Mouse (Mus musculus): ENCODE data around the gene C1qtnf1.
"Not testable (repeated sequence)": the region's sequence is repeated elsewhere in the genome, so short reads cannot be mapped to it uniquely, and the experiment has no call there.

Gene C1qtnf1

DNA sequence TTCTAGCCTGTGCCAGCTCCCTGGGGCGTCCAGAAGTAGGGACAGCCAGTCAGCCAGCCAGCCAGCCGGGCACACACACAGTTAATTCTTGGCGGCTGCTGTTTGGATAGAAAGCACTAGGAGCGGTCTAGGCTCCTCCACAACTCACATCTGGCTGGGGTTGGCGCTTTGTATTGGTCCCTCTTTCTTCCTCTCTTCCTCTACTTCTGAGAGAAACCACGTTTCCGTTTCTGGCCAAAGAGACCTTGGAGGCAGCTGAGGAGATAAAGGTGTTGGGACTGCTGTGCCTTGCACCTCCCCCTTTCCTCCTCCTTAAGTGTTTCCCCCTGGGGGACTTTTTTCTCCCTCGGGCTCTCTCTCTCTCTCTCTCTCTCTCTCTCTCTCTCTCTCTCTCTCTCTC is at the start of gene C1qtnf1:
Gene C1qtnf1 (plus strand): TSS at position 218 of the 400 bp plus-strand sequence.
- CTCF ChIA-PET = interaction anchor here in 2 of 4 experiments (0.6 to 2.1 kb wide), 5 partner anchors 15 to 311 kb away, joined by 3 to 8 read pairs (median 4); no protein-coding TSS in a partner anchor
- POLR2A ChIA-PET = interaction anchor here in 3 of 4 experiments (0.6 to 2.1 kb wide), 3 partner anchors 9 to 292 kb away, joined by 3 to 13 read pairs (median 3); partner anchors contain the start of gene Cant1 (in 1 of the 3)

DNA sequence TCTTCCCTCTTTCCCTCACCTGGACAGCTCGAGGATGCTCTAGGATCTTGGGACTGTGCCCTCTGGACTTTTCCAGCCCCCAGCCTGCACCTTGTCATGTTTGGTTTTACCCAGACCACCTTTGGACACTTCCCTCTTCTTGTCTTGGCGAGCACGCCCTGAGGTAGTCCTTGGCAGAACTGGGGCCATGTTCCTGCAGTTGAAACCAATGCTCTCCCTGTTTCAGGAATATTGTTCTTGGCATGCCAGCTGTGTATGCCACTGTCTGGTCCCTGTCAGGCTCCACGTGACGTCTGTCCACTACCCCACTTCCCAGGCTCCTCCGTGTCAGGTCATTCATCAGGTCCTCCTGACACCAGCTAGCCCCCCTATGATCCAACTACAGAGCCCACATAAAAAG is 49.3 kb upstream of the C1qtnf1 start:
- ChIA-PET POLR2A (no interaction called here), CTCF (interaction anchor here in 3 of 4 experiments (0.6 to 2.4 kb wide), 5 partner anchors 45 to 585 kb away, joined by 3 to 10 read pairs (median 5); no protein-coding TSS in a partner anchor)

DNA sequence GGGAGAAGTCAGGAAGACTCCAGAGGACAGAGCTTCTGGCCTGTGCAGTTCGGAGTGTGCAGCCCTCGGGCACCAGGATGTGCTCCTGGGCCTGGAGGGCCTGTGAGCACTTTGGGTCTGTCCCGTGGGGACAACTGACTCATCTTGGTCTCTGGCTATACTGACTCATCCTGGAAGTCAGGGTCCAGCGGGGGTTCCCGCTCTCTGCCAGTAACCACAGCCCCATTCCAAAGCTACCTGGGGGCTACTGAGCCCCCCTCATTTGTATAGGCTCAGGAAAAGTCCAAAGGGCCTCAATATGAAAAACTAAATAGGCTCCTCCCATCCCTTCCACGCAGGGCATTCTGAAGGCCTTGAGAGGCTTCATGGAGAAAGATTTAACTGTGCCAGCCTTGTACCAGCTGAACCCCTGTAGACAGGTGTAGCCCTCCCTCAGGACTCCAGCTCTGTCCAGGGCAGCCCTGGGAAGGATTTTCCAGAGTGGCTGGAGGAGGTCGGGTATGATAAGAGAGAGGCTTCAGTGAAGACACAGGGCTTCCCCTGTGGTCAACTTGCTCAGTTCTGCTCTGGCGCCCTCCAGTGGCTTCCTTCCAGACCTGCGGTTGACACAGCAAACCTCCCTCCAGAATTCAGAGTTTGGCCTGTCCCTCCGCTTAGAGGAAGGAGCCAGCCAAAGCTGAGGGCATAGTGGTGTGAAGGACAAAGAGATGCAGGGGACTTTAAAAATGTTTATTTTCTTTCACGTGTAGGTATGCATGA is 48.6 kb upstream of the C1qtnf1 start:
- POLR2A ChIA-PET = interaction anchor here in 1 of 4 experiments (0.7 kb wide), 1 partner anchor 47 kb away, joined by 3 read pairs; no protein-coding TSS in a partner anchor
- CTCF ChIA-PET = interaction anchor here (0.6 to 2.4 kb wide), 24 partner anchors 8 to 383 kb away, joined by 3 to 10 read pairs (median 3); partner anchors contain the start of gene Usp36 (in 1 of the 4)

DNA sequence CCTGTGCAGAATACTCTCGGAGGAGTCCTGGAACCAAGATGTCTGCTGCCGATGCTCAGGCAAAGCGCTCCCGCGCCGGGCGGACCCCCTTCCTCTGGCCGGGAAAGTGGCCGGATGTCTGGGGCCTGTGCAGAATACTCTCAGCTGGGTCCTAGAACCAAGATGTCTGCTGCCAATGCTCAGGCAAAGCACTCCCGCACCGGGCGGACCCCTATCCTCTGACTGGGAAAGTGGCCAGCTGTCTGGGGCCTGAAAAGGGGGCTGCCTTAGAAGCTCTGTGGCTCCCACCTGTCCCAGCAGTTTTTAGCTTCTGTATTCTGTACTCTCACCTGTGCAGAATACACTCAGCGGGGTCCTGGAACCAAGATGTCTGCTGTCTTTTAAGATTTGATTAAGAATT is 40.2 kb upstream of the C1qtnf1 start:
- POLR2A ChIA-PET = not testable (repeated sequence)
- CTCF ChIA-PET = interaction anchor here in 1 of 4 experiments (1.0 kb wide), 1 partner anchor 56 kb away, joined by 3 read pairs; no protein-coding TSS in a partner anchor

DNA sequence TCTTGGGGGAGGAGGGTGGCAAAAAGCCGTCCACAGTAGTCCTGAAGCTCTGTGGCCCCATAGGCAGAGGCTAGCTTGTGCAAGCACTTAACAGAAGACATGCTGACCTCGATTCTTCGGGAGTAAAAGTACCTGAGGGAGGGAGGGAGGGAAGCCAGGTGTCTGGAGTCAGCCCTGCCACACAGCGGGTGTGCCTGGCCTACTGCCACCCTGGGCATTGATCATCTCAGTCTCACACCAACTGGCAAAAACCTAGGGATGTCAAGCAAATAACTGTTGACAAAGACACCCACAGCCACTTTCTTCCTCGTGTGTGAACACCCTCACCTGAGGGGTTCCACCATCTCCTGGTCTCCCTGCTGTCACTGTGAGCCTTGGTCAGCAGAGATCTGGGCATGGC is 34.0 kb upstream of the C1qtnf1 start:
- ChIA-PET CTCF (interaction anchor here in 3 of 4 experiments (0.7 to 1.5 kb wide), 3 partner anchors 49 to 1389 kb away, joined by 3 to 6 read pairs (median 5); no protein-coding TSS in a partner anchor), POLR2A (no interaction called here)

DNA sequence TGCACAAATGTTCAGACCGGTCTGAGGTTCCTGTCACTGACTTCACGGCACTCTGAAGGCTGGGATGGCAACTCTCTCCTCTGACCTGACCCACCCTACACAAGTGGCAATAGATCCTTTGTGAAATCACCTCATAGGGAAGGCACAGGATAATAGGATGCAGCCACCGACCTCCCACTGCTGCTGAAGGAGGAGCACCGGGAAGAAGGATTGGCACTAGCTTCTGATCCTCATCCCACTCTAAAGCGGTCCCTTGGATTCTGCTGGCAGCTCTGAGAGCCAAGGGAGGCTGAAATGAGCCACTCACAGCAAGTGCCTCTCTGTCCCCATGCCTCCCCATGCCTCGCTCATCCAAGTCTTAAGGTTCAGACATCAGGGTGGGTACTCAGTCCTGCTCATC is 33.5 kb upstream of the C1qtnf1 start:
- POLR2A ChIA-PET = no interaction called here
- CTCF ChIA-PET = interaction anchor here in 1 of 4 experiments (0.6 kb wide), 1 partner anchor 66 kb away, joined by 3 read pairs; no protein-coding TSS in a partner anchor

DNA sequence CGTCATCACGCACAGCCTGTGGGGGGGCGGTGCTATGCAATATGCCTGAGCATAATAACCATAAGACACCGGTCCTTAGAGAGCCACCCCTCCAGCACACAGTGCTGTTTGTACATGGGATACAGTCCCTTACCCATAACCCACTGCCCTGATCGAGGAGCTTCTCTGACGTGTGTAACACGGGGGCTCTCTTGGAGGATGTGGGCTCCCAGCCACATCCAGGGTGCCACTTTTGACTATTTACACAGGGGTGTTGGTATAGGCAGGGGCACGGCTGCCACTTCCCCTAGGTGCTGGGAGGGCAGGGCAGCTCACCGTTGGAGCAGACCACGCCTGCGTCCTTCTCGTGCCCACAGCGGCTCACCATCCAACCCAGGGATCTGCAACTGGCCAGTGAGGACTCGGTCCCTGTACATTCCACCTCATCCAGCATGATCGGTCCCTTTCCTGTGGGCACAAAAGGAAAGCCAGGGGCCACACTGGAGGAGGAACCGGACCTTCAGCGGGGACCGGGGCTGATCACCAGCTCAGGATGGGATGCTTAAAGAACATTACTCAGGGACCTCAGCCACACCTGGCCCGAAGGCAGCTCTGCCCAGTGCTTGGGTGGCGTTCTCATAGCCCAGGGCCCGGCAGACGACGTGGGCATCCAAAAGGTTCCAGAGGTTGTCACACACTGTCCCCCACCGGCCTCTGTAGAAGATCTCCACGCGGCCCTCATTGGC is 30.0 kb upstream of the C1qtnf1 start:
- ChIA-PET CTCF (interaction anchor here in 3 of 4 experiments (0.6 to 2.3 kb wide), 4 partner anchors 9 to 25 kb away, joined by 3 to 5 read pairs (median 4); no protein-coding TSS in a partner anchor), POLR2A (interaction anchor here in 2 of 4 experiments (0.5 to 1.0 kb wide), 2 partner anchors 21 to 129 kb away, joined by 3 read pairs; partner anchors contain the start of gene Cant1 (in 1 of the 2))

DNA sequence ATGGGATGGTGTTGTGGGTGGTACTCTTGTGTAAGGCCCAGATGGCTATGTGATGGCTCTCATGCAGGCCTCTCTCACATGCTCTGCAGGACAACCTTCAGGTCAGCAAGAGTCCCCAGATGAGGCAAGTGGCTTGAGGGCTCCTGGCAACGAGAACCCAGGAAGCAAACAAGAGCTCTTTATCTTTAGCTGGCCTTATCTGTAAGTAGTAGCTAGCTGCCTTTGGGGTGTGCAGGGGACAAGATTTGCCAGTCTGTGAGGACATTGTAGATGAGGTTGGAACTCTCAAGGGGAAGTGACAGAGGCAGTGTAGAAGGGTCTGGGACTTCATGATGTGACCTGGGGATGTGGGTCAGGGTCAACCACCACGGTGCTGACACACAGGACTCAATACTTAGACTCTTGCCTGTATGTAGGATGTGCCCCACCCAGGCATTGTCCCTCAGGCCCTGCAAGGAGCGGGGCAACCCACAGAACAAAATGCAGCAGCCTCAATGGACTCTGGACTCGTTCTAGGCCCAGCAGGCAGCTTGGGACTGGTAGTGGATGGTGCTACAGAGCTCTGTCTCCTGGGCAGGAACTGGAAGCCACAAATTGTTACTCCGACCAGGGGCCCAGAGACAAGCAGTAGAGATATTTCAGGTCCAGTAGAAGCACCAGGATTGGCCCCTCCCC is 28.0 kb upstream of the C1qtnf1 start:
- POLR2A ChIA-PET = interaction anchor here in 2 of 4 experiments (0.5 to 0.6 kb wide), 3 partner anchors 35 to 743 kb away, joined by 3 to 4 read pairs (median 4); no protein-coding TSS in a partner anchor
- CTCF ChIA-PET = interaction anchor here in 1 of 4 experiments (0.7 kb wide), 1 partner anchor 213 kb away, joined by 3 read pairs; no protein-coding TSS in a partner anchor

DNA sequence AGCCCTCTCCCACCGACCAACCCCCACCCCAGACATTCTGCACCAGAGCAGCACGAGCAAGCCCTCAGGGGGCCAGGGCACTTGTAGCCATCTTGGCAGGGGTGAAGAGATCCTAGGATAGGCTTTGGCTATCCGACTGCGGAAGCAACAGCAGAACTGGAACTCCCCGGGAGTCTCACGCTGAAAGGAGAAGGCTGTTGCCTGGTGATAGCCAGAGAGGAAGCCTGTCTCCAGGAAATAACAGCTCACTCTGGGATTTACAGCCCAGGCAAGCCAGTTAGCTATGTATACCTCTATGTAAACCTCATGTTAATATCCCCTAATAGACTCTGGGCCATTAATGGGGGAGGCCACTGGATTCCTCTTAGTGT is 27.5 kb upstream of the C1qtnf1 start:
- POLR2A ChIA-PET = interaction anchor here in 1 of 4 experiments (0.5 kb wide), 1 partner anchor 34 kb away, joined by 3 read pairs; no protein-coding TSS in a partner anchor
- CTCF ChIA-PET = interaction anchor here in 1 of 4 experiments (0.7 to 1.0 kb wide), 2 partner anchors 22 to 212 kb away, joined by 3 read pairs; no protein-coding TSS in a partner anchor

DNA sequence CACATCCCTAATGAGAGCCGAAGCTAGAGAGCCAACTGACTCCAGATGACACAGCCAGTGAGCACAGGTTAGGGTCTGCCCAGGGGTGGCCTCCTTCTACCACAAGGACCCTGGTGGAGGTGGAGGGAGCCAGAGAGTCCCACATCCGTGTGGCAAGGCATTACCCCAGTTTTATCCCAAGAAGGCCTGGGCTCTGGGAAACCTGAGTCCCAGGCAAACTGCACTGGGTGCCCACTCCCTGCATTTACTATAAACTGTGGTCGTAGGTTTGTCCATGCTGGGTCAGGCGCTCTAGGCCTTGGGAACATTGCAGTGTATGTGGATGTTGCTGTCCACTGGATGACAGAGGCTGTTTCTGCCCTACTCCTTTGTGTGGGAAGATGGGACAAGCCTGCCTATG is 26.8 kb upstream of the C1qtnf1 start:
- ChIA-PET POLR2A (interaction anchor here in 2 of 4 experiments (0.6 to 1.0 kb wide), 5 partner anchors 18 to 431 kb away, joined by 3 to 4 read pairs (median 3); partner anchors contain the start of genes Cant1 (in 1 of the 2) and Socs3 (in 1 of the 2)), CTCF (interaction anchor here in 2 of 4 experiments (0.6 to 1.0 kb wide), 2 partner anchors 22 to 70 kb away, joined by 3 read pairs; no protein-coding TSS in a partner anchor)

DNA sequence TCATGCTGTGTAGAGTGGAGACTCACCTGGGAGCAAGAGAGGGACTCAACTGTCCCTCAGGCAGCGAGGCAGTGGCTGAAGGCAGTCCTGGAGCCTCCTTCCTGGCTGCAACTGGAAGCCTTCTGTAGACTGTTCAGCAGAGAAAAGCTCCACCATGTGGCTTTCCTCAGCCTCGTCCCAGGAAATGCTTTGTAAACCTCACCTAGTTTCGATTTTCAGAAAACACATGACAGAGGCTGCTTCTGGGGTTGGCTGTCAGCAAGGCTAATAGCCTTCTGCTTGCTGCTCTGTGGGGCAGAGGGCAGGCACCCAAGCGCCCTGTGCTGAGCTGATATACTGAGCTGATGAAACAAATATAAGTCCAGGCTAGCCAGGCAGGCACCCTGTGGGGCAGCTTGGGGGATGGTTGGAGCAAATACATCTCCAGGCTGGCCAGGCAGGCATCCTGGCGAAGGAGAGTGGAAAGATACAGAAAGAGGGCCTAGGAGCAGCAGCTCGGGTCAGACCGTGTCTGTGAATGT is 26.2 kb upstream of the C1qtnf1 start, which contains the start of gene Lgals3bp:
Gene Lgals3bp (minus strand): TSS at position 333 of the 521 bp plus-strand sequence.
- POLR2A ChIA-PET = interaction anchor here in 2 of 4 experiments (0.7 to 1.0 kb wide), 3 partner anchors 17 to 432 kb away, joined by 3 to 4 read pairs (median 3); partner anchors contain the start of genes Cant1 (in 1 of the 2) and Socs3 (in 1 of the 2)
- CTCF ChIA-PET = interaction anchor here in 1 of 4 experiments (0.6 kb wide), 1 partner anchor 71 kb away, joined by 3 read pairs; no protein-coding TSS in a partner anchor

DNA sequence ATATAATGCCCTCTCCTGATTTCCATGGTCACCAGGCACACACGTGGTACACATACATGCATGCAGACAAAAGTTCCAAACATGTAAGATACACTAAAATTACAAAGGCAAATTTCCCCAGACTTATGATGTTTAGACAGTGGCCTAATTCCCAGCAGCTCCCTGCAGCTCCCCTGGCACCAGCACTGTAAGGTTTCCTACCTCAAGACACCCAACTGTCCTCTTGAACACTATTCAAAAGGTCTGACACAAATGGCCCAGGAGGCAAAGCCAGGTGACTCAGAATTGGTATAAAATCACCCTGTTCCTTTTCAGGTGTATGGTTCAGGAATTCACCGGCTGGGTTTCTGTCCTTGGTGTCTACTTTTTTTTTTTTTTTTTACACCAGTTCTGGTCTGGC is 24.8 kb upstream of the C1qtnf1 start:
- ChIA-PET POLR2A (no interaction called here), CTCF (interaction anchor here in 1 of 4 experiments (0.6 to 1.5 kb wide), 3 partner anchors 20 to 685 kb away, joined by 3 to 8 read pairs (median 4); no protein-coding TSS in a partner anchor)

DNA sequence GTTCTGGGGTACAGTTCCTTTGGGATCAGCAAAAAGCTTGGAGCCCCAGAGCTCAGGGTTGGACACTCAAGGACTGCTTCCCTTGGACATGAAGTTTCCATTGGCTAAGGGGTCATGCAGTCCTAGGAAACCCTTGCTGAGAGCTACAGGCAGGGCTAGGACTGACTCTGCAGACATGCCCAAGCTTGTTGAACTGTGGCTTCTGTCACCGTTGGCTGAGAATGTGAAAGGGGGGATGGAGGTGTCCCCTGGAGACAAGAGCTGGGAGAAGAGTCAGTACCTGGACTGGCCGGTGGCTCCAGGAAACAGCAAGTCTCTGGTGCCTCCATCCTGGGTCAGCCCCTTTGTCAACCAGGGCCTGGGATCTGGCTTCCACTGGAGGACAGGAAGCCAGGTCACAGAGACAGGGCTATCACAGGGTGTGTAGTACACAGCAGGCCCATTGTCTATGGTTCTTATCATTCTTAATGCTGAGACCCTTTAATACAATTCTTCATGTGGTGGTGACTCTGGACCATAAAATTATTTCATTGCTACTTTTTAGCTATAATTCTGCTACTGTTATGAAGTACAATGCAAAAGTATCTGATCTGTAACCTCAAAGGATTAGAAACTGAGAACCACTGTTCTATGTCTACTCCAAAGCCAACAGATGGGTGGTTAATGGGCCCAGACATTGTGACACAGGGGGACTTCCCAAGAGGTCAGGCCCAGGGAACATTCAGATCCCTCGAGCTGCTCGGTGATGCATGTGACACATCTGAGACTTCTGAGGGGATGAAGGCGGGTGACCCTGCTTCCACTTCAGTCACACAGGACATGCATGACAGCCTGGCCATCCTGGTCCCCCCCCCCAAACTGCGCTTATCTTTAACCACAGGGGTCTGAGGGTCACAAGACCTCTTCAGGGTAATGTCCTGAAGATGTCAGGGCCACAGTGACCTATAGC is 23.8 kb upstream of the C1qtnf1 start:
- POLR2A ChIA-PET = no interaction called here
- CTCF ChIA-PET = interaction anchor here in 2 of 4 experiments (0.6 to 1.5 kb wide), 4 partner anchors 19 to 684 kb away, joined by 3 to 8 read pairs (median 4); no protein-coding TSS in a partner anchor

DNA sequence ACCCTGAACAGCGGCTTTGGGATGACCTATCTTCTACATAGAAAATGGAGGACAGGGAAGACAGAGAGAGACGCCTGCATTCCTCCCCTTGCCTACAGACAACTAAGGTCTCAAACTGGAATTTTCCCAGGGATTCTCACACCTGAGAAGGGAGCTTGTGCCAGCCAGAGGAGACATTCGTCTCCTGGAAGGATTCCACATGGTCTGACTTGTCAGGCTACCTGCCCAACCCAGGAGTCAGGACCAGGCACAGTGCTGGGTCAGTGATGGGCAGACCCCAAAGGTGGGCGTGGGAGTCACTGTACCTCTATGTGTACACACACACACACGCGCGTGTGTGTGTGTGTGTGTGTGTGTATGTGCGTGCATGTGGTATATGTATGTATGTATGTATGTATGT is 22.7 kb upstream of the C1qtnf1 start:
- POLR2A ChIA-PET = interaction anchor here in 2 of 4 experiments (0.9 to 1.4 kb wide), 2 partner anchors 12 to 14 kb away, joined by 3 to 4 read pairs; partner anchors contain the start of gene Cant1 (in 1 of the 2)
- CTCF ChIA-PET = interaction anchor here in 1 of 4 experiments (0.6 to 0.9 kb wide), 2 partner anchors 9 to 18 kb away, joined by 3 to 4 read pairs; no protein-coding TSS in a partner anchor

DNA sequence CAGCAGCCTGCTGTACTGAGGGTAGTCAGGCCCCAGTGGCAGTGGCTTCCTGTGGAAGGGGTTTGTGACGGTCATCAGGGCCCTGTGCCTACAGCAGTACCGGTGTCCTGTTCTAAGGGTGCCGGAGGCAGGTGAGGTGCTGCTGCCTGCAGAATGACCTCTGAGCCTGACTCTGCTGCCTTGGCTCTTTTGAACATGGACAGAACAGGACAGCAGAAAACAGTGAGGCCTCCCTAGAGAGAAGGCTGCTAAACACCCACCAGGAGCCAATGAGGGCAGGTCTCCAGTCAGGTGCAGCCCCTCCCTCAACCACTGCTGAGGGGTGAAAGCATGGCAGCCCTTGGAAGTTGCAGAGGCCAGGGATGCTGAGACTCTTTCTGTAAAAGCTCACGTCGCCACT is 21.5 kb upstream of the C1qtnf1 start:
- POLR2A ChIA-PET = interaction anchor here in 1 of 4 experiments (1.4 kb wide), 1 partner anchor 11 kb away, joined by 4 read pairs; no protein-coding TSS in a partner anchor
- CTCF ChIA-PET = interaction anchor here in 2 of 4 experiments (0.7 to 3.9 kb wide), 7 partner anchors 11 to 102 kb away, joined by 3 to 22 read pairs (median 3); no protein-coding TSS in a partner anchor

Data from embryonic stem cell, embryonic (primary cell).